Mouse (Mus musculus) liver, embryonic 11.5 days (tissue): ENCODE results near the gene Pkig. TPM values are rescaled to one million over a fixed set of nuclear protein-coding genes. Genes with fewer than 3 reads are reported as not detected.
"Not testable (repeated sequence)": the region's sequence is repeated elsewhere in the genome, so short reads cannot be mapped to it uniquely, and the experiment has no call there.

Experiments
- ATAC-seq: fragments of 200-750 bp; cut with Nextera tagmentation; replicated peaks from 2 replicates; pipeline ENCODE4 v1.8.0; 2017; ENCODE audit warnings: moderate number of reproducible peaks, mild to moderate bottlenecking, moderate TSS enrichment, moderate library complexity; ENCODE audit not compliant: low FRiP score
- DNase-seq: peaks from one replicate; pipeline ENCODE4 v3.0.0-alpha.2; 2017; ENCODE audit warnings: low spot score
- H3K27ac ChIP-seq: fragments of 300-500 bp; sonication (generic); 2 replicates; pipeline ENCODE4 v1.5.1; 2014; ENCODE audit warnings: mild to moderate bottlenecking, low read depth, low read length, control low read depth
- H3K27me3 ChIP-seq: fragments of 300-500 bp; sonication (generic); replicated peaks from 2 replicates; pipeline ENCODE4 v1.6.1; 2014; ENCODE audit warnings: low read length, mixed read lengths; ENCODE audit not compliant: control insufficient read depth, insufficient read depth
- H3K36me3 ChIP-seq: fragments of 300-500 bp; sonication (generic); 2 replicates; pipeline ENCODE4 v1.6.1; 2014; ENCODE audit warnings: mild to moderate bottlenecking, low read length, moderate library complexity, mixed read lengths; ENCODE audit not compliant: control insufficient read depth, insufficient read depth
- H3K4me1 ChIP-seq: fragments of 300-500 bp; sonication (generic); replicated peaks from 2 replicates; pipeline ENCODE4 v1.6.1; 2014; ENCODE audit warnings: low read length, mixed read lengths; ENCODE audit not compliant: control insufficient read depth, insufficient read depth
- H3K4me2 ChIP-seq: fragments of 300-500 bp; sonication (generic); 2 replicates; pipeline ENCODE4 v1.6.1; 2014; ENCODE audit warnings: mild to moderate bottlenecking, control low read depth, moderate library complexity
- H3K4me3 ChIP-seq: fragments of 300-500 bp; sonication (generic); 2 replicates; pipeline ENCODE4 v1.5.1; 2014; ENCODE audit warnings: low read depth, low read length, control low read depth
- H3K9ac ChIP-seq: fragments of 300-500 bp; sonication (generic); 2 replicates; pipeline ENCODE4 v1.6.1; 2014; ENCODE audit warnings: low read depth, low read length, control low read depth
- H3K9me3 ChIP-seq: fragments of 300-500 bp; sonication (generic); 2 replicates; pipeline ENCODE4 v1.6.1; 2016; ENCODE audit warnings: low read length, inconsistent platforms, mixed read lengths; ENCODE audit not compliant: control insufficient read depth
- WGBS: fragments of 180-500 bp; shearing (Covaris S2); extraction: QIAGEN DNeasy Blood & Tissue Kit; methylation state at CpG from one replicate; pipeline ENCODE4 v1.1.7; 2014; 5-methylcytosine and 5-hydroxymethylcytosine counted together
- polyA plus RNA-seq: library from polyadenylated mRNA; unstranded; fragments of >200 nt; fragmentation: Nextera tagmentation; extraction: Ambion mirVana; gene quantifications from 2 replicates; pipeline ENCODE4 v1.2.1, GENCODE M21; 2014

The Pkig gene
- polyA plus RNA-seq, 1 experiment from 2014 or later, result 186 TPM

- Histone ChIP-seq H3K9ac (no peak overlapping the region), H3K27ac (no peak overlapping the region; the same call in 1 of the 2 replicates), H3K4me3 (no peak overlapping the region), H3K4me2 (no peak overlapping the region), H3K27me3 (no peaks in the 10 kb centered on the region), H3K4me1 (peaks cover 19% of the 10 kb centered on the region), H3K36me3 (no peaks in the 10 kb centered on the region), H3K9me3 (peaks cover 4% of the 10 kb centered on the region; the same call in 1 of the 2 replicates)
- WGBS, result 88% methylated on average over 5 of the region's 5 CpGs
- DNase-seq (no peak), ATAC-seq (no peak)
These were observed 11.6 kb upstream of the Pkig start for GRCm38 (mm10) chr2:163646461-163647080.

GRCm38 (mm10) chr2:163655699-163656098 lies 2.5 kb upstream of the Pkig start:
- not testable (repeated sequence) for H3K4me2 ChIP-seq, H3K36me3 ChIP-seq, H3K4me3 ChIP-seq, H3K27me3 ChIP-seq, H3K27ac ChIP-seq, H3K9ac ChIP-seq, DNase-seq, ATAC-seq, H3K9me3 ChIP-seq
- whole genome bisulfite sequencing, result 95% methylated on average over 7 of the region's 12 CpGs
- H3K4me1 ChIP-seq, result peaks cover 14% of the 10 kb centered on the region

- no peaks in the 10 kb centered on the region for H3K36me3 ChIP-seq
- no peak overlapping the region for H3K9ac ChIP-seq
- peaks cover 23% of the 10 kb centered on the region for H3K4me1 ChIP-seq
- 78% methylated on average over 2 of the region's 2 CpGs for WGBS
- H3K27ac ChIP-seq, result no peak overlapping the region
- H3K27me3 ChIP-seq, result no peaks in the 10 kb centered on the region
- no peak overlapping the region for H3K4me2 ChIP-seq
- H3K9me3 ChIP-seq, result no peaks in the 10 kb centered on the region
- ATAC-seq (no peak), DNase-seq (no peak)
- no peak overlapping the region for H3K4me3 ChIP-seq
These were observed 700 bp upstream of the Pkig start for GRCm38 (mm10) chr2:163657486-163657885.

- Histone ChIP-seq H3K4me1 (peaks cover 26% of the 10 kb centered on the region), H3K9me3 (no peaks in the 10 kb centered on the region), H3K4me3 (peak overlapping the region; percentile 86), H3K9ac (peak overlapping the region; percentile 90), H3K36me3 (no peaks in the 10 kb centered on the region; the same call in 1 of the 2 replicates), H3K4me2 (peak overlapping the region; percentile 70), H3K27me3 (no peaks in the 10 kb centered on the region), H3K27ac (peak overlapping the region; percentile 40)
- DNase-seq, result no peak
- 2% methylated on average over 8 of the region's 8 CpGs for WGBS
- 0 out of 2 replicates have a peak, but pooled peaks have one; percentile 24 for ATAC-seq
These were observed 755 bp downstream of the Pkig start for GRCm38 (mm10) chr2:163658941-163659340.

DNA sequence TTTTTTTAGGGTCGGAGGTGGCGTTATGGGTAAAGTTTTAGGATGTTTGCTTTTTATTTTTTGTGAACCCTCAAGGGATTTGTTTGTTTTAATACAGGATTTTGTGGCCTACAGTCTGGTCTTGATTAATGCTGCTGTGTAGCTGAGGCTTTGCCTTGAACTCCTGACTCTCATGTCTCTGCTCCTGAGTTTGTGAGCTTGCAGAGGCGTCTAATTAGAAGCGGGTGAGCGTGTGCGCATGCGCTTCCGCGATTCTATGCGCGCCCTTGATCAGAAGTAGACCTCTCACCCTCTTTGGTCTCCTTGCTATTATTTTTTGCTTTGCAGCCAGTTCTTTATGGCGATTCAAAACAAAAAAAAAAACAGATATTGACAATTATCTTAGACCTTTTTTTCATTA lies 1.2 kb downstream of the Pkig start:
- H3K4me1 ChIP-seq, result peaks cover 26% of the 10 kb centered on the region
- ATAC-seq (no peak), DNase-seq (no peak)
- H3K4me2 ChIP-seq, result peak overlapping the region; percentile 70
- H3K27ac ChIP-seq, result peak overlapping the region; percentile 40
- H3K9ac ChIP-seq, result peak overlapping the region; percentile 90
- no peaks in the 10 kb centered on the region; the same call in 1 of the 2 replicates for H3K36me3 ChIP-seq
- peak overlapping the region; percentile 86 for H3K4me3 ChIP-seq
- H3K9me3 ChIP-seq, result no peaks in the 10 kb centered on the region
- H3K27me3 ChIP-seq, result no peaks in the 10 kb centered on the region
- WGBS, result 74% methylated on average over 12 of the region's 12 CpGs

DNA sequence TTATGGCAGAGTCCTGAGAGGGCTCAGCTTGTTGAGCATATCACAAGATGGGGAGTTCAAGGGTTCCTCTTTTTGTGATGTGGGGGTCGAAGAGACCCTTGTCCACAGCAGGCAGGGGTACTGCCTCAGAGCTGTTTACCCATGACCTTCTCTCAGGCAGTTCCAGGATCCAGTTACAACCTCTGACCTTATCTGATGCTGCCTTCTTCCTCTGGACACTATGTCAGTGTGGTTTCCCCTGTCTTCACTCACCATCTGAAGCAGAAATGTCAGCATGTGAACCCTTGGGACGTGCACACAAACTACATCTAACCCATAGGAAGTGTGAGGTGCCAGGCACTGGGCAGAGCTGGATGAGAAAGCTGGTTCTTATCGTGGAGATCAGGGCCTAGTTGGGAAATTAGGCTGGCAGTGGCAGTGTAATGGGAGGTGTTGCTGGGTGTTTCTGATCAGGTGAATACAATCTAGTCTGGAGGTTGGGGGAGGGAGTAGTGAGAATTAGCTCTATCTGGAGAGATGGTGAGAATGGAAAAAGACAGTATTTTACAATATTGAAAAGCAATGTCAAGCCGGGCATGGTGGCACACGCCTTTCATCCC lies 2.0 kb downstream of the Pkig start:
- Histone ChIP-seq H3K4me2 (peak overlapping the region; percentile 70), H3K27me3 (no peaks in the 10 kb centered on the region), H3K9ac (peak overlapping the region; percentile 90; the same call in 1 of the 2 replicates), H3K4me1 (peaks cover 26% of the 10 kb centered on the region), H3K36me3 (no peaks in the 10 kb centered on the region; the same call in 1 of the 2 replicates), H3K27ac (no peak overlapping the region), H3K9me3 (no peaks in the 10 kb centered on the region), H3K4me3 (0 out of 2 replicates have a peak overlapping the region, but pooled peaks have one; percentile 0)
- DNase-seq (no peak), ATAC-seq (no peak)
- WGBS, result 60% methylated on average over 5 of the region's 5 CpGs

- no peaks in the 10 kb centered on the region for H3K9me3 ChIP-seq
- H3K27ac ChIP-seq, result 0 out of 2 replicates have a peak overlapping the region, but pooled peaks have one; percentile 9
- no peaks in the 10 kb centered on the region for H3K27me3 ChIP-seq
- no peak for ATAC-seq
- peak overlapping the region; percentile 22; the same call in 1 of the 2 replicates for H3K9ac ChIP-seq
- H3K4me1 ChIP-seq, result peaks cover 26% of the 10 kb centered on the region
- 68% methylated on average over 6 of the region's 6 CpGs for WGBS
- no peak for DNase-seq
- H3K36me3 ChIP-seq, result no peaks in the 10 kb centered on the region; the same call in 1 of the 2 replicates
- H3K4me2 ChIP-seq, result no peak overlapping the region
- no peak overlapping the region for H3K4me3 ChIP-seq
These were observed 3.2 kb downstream of the Pkig start for GRCm38 (mm10) chr2:163661371-163661850.

DNA sequence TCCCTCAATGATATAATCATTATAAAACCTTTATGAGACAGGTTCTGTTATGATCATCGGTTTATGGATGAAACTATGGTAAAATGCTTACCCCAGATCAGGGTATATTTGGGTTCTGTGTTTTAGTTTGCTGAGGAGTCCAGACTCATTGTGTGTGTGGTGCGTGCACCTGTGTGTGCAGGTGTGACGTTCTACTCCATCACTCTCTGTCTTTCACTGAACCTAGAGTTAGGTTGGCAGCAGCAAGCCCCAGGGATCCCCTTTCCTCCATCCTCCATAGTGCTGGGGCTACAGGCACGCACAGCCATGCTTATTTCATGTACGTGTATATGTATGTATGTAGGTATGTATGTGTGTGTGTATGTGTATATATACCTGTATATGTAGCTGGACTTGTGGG lies 3.9 kb downstream of the Pkig start:
- 95% methylated on average over 5 of the region's 5 CpGs for WGBS
- ATAC-seq (no peak), DNase-seq (no peak)
- Histone ChIP-seq H3K27me3 (no peaks in the 10 kb centered on the region), H3K4me1 (peaks cover 26% of the 10 kb centered on the region), H3K36me3 (no peaks in the 10 kb centered on the region; the same call in 1 of the 2 replicates), H3K27ac (no peak overlapping the region), H3K9me3 (no peaks in the 10 kb centered on the region), H3K9ac (no peak overlapping the region), H3K4me3 (no peak overlapping the region), H3K4me2 (no peak overlapping the region)
